Mouse (Mus musculus): Measurements from ENCODE around the gene Prr23a1. TPM values are rescaled to one million over a fixed set of nuclear protein-coding genes. Genes with fewer than 3 reads are reported as not detected.

The Prr23a1 gene
- polyA plus RNA-seq, 1 experiment from 2014 or later: not detected

DNA sequence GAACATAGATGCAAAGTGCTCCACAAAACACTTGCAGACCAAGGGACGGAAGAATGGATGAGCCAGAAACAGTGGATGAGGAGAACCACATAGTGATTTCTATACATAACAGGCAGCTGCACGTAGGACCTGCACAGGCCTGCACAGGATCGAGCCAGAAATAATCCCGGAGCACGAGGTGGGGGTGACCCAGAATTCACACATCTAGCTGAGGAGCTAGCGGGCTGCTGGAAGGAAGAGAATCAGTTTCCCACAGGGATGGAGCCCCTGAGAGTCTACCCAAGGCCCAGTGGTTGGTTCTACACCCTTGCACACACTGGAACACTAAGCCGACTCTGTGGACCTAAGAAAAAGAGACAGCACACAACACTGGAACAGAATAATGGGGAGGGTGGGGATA is 18.5 kb upstream of the Prr23a1 start:
- 84% methylated on average over 7 of the region's 7 CpGs for WGBS
- no peaks in the 10 kb centered on the region for H3K27me3 ChIP-seq
- H3K4me1 ChIP-seq: no peaks in the 10 kb centered on the region
- H3K27ac ChIP-seq: no peak overlapping the region
- no peak overlapping the region for H3K9ac ChIP-seq
- no peak for ATAC-seq (ENCODE audit: insufficient number of reproducible peaks, low FRiP score, low TSS enrichment, low read depth)
- no peaks in the 10 kb centered on the region for H3K36me3 ChIP-seq
- H3K4me3 ChIP-seq: no peak overlapping the region
- no peak overlapping the region for H3K4me2 ChIP-seq
- H3K9me3 ChIP-seq: no peaks in the 10 kb centered on the region

DNA sequence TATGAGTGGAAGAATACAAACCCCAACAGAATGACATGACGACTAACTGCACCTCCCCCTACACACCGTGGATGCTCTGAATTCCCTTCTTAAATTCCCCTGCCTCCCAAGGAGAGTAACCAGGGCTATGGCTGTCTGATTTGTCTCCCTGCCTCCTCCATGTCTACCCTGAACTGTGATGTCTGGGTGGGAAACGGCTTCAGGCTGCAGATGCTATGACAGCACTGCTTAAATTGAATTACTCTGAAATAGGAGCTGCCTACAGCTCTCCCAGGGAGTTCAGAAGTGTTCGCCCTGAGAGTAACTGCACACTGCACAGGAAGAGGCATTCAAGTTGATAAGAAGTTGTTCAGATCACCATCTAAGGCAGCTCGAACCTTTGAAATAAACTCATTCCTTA is 12.8 kb upstream of the Prr23a1 start:
- ATAC-seq (ENCODE audit: insufficient number of reproducible peaks, low FRiP score, low TSS enrichment, low read depth): no peak
- H3K4me1 ChIP-seq: no peaks in the 10 kb centered on the region
- H3K9ac ChIP-seq: no peak overlapping the region
- no peaks in the 10 kb centered on the region for H3K9me3 ChIP-seq
- WGBS: 32% methylated on average over 5 of the region's 5 CpGs
- no peak overlapping the region for H3K4me2 ChIP-seq
- H3K4me3 ChIP-seq: no peak overlapping the region
- H3K27me3 ChIP-seq: no peaks in the 10 kb centered on the region
- H3K36me3 ChIP-seq: no peaks in the 10 kb centered on the region
- H3K27ac ChIP-seq: no peak overlapping the region

DNA sequence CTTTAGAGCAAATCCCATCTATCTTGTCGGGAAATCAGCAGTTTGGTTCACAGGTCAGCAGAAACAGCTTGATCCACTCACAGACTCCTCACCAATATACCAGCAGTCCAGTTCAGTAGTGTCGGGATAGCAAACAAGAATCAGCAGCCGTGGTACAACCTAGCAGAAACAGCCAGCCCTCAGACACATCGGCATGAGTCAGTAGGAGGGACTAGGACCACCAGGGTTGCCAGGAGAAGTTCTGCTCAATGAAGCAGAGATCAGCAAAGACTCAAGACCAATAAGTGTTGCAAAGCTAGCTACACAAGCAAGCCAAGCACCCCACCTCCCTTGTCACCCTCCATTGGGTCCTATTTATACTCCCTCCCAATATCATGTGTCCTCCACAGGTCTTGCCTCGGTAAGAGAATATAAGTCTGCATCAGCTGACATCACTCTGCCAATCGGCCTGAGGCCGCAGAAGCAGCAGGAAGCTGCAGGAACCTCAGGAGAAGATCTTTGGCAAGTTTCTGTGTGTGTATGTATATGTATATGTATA is 4.7 kb upstream of the Prr23a1 start:
- Histone ChIP-seq H3K9ac (no peak overlapping the region), H3K36me3 (no peaks in the 10 kb centered on the region)
- 77% methylated on average over 7 of the region's 7 CpGs for WGBS

DNA sequence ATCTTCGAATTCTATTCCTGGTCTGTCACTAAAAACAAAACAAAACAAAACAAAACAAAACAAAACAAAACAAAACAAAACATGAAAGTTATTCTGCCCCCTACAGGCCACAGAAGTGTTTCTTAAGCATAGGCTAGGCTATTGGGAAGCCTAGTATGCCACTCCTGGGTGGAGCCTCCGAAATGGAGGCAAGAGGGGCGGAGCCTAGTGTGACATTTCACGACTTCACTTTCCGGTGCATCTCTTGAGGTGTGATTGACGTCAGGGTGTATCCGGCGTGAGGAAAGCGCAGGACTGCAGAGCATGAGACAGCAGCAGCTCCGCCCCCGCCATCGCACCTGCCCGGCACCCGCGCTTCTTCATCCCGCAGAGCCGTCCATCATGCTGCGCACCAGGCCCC is 13.9 kb downstream of the Prr23a1 start, which contains the start of gene Prr23a2:
Gene Prr23a2 (plus strand): TSS at position 285 of the 400 bp plus-strand sequence.
- 70% methylated on average over 18 of the region's 18 CpGs for WGBS
- no peaks in the 10 kb centered on the region for H3K27me3 ChIP-seq
- no peaks in the 10 kb centered on the region for H3K36me3 ChIP-seq
- H3K4me3 ChIP-seq: no peak within 1 kb of the TSS
- H3K27ac ChIP-seq: no peak within 1 kb of the TSS
- no peaks in the 10 kb centered on the region for H3K9me3 ChIP-seq
- H3K4me1 ChIP-seq: no peaks in the 10 kb centered on the region
- no peak for ATAC-seq (ENCODE audit: insufficient number of reproducible peaks, low FRiP score, low TSS enrichment, low read depth)
- H3K4me2 ChIP-seq: no peak within 1 kb of the TSS
- no peak within 1 kb of the TSS for H3K9ac ChIP-seq

More for the DNA sequence above, 4.7 kb upstream of the Prr23a1 start:
- Histone ChIP-seq H3K4me2 (no peak overlapping the region), H3K9me3 (no peaks in the 10 kb centered on the region), H3K4me1 (no peaks in the 10 kb centered on the region), H3K4me3 (no peak overlapping the region), H3K27ac (no peak overlapping the region), H3K27me3 (no peaks in the 10 kb centered on the region)
- ATAC-seq (ENCODE audit: insufficient number of reproducible peaks, low FRiP score, low TSS enrichment, low read depth): no peak

DNA sequence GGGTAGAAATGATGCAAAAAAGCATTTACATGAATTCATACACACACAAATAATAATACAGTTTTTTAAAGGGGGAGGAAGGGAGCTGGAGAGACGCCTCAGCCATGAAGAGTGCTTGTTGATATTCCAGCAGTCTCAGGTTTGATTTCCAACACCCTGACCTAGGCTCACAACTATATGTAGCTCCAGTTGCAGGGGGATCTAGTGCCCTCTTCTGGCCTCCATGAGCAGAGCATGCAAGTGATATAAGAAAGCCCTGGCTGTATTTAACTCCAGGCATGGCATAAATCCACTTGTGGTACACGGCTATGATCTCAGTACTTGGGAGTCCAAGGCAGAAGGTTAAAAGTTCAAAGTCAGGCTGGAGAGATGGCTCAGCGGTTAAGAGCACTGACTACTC is 21.2 kb downstream of the Prr23a1 start:
- Histone ChIP-seq H3K27me3 (peaks cover 11% of the 10 kb centered on the region; the same call in 1 of the 2 replicates), H3K36me3 (no peaks in the 10 kb centered on the region), H3K27ac (no peak overlapping the region), H3K9me3 (no peaks in the 10 kb centered on the region), H3K4me1 (no peaks in the 10 kb centered on the region), H3K4me2 (no peak overlapping the region), H3K4me3 (no peak overlapping the region), H3K9ac (no peak overlapping the region)
- 69% methylated on average over 3 of the region's 3 CpGs for WGBS
- no peak for ATAC-seq (ENCODE audit: insufficient number of reproducible peaks, low FRiP score, low TSS enrichment, low read depth)

DNA sequence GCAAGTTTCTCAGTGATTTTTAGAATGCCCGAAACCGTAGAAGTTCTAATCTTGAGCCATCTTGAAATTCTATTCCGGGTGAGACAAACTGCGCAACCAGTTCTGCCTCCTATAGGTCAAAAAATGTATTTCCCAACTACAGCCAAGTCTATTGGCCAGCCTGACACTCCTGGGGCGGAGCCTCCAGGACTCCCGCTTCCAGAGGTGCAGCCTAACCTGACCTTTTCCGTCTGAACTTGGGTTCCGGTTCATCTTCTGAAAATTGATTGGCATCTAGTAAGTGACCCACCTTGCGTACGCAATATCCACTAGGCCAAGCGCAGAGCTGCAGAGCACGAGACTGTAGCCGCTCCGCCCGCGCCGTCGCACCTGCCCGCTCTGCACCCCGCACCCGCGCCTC is 22.3 kb downstream of the Prr23a1 start, which contains the start of gene Prr23a3:
Gene Prr23a3 (plus strand): TSS at position 197 of the 400 bp plus-strand sequence.
- Histone ChIP-seq H3K27ac (no peak within 1 kb of the TSS), H3K4me1 (no peaks in the 10 kb centered on the region), H3K27me3 (peaks cover 11% of the 10 kb centered on the region; the same call in 1 of the 2 replicates), H3K36me3 (no peaks in the 10 kb centered on the region), H3K4me3 (no peak within 1 kb of the TSS), H3K9me3 (no peaks in the 10 kb centered on the region), H3K4me2 (no peak within 1 kb of the TSS), H3K9ac (no peak within 1 kb of the TSS)
- no peak for ATAC-seq (ENCODE audit: insufficient number of reproducible peaks, low FRiP score, low TSS enrichment, low read depth)
- WGBS: 55% methylated on average over 22 of the region's 22 CpGs

Other genes with a start within 250 kb of the Prr23a1 start
- 51.3 and 52.5 TPM in 2 replicates for gene Mrps22, start 240.8 kb upstream of the Prr23a1 start, polyA plus RNA-seq (2015; fragmentation: Nextera tagmentation; extraction: Ambion mirVana)
- gene Prr23a2, start 14.0 kb downstream of the Prr23a1 start, polyA plus RNA-seq (2015; fragmentation: Nextera tagmentation; extraction: Ambion mirVana): not detected in 2 replicates
- gene Prr23a3, start 22.3 kb downstream of the Prr23a1 start, polyA plus RNA-seq (2015; fragmentation: Nextera tagmentation; extraction: Ambion mirVana): not detected in 2 replicates
- not detected in 2 replicates for gene 7420426K07Rik, start 60.6 kb downstream of the Prr23a1 start, polyA plus RNA-seq (2015; fragmentation: Nextera tagmentation; extraction: Ambion mirVana)
- 0.05 and 0.12 TPM in 2 replicates for gene Foxl2, start 112.8 kb downstream of the Prr23a1 start, polyA plus RNA-seq (2015; fragmentation: Nextera tagmentation; extraction: Ambion mirVana)
- 33.0 and 34.0 TPM in 2 replicates for gene Faim, start 143.9 kb downstream of the Prr23a1 start, polyA plus RNA-seq (2015; fragmentation: Nextera tagmentation; extraction: Ambion mirVana)
- not detected in 2 replicates for gene Gm1123, start 193.2 kb downstream of the Prr23a1 start, polyA plus RNA-seq (2015; fragmentation: Nextera tagmentation; extraction: Ambion mirVana)